In genomic region chr5:36464709-36465661, GRCm38 (mm10) we compare ENCODE assay signal across 8 mouse cellular contexts. TPM values are rescaled to one million over a fixed set of nuclear protein-coding genes. Genes with fewer than 3 reads are reported as not detected.
DNase-seq lines count a peak whose midpoint lies in the region; ATAC-seq and TF ChIP-seq lines count a peak whose summit lies in the region.

Gene Grpel1, plus strand, starts transcription at chr5:36464998.

- H3K9ac ChIP-seq in heart, embryonic 12.5 days = peak within 1 kb of the TSS; percentile 85
- peak within 1 kb of the TSS; percentile 85 for H3K9ac ChIP-seq in kidney, postnatal 0 days (ENCODE audit: low read depth, low read length)
- peak within 1 kb of the TSS; percentile 87 for H3K9ac ChIP-seq in liver, embryonic 11.5 days (ENCODE audit: low read depth, low read length)
- peak within 1 kb of the TSS; percentile 67 for H3K9ac ChIP-seq in stomach, embryonic 14.5 days (replicated peaks; ENCODE audit: low read depth, low read length)

- under 1% methylated on average over 68 of the region's 68 CpGs for WGBS in heart, embryonic 12.5 days
- under 1% methylated on average over 68 of the region's 68 CpGs for WGBS in kidney, postnatal 0 days
- WGBS in liver, embryonic 11.5 days = under 1% methylated on average over 68 of the region's 68 CpGs
- under 1% methylated on average over 68 of the region's 68 CpGs for WGBS in stomach, embryonic 14.5 days

- peak within 1 kb of the TSS; percentile 96 for H3K4me2 ChIP-seq in heart, embryonic 12.5 days
- H3K4me2 ChIP-seq in kidney, postnatal 0 days (ENCODE audit: low read length) = peak within 1 kb of the TSS; percentile 84
- H3K4me2 ChIP-seq in liver, embryonic 11.5 days = peak within 1 kb of the TSS; percentile 87
- peak within 1 kb of the TSS; percentile 98 for H3K4me2 ChIP-seq in stomach, embryonic 14.5 days (replicated peaks; ENCODE audit: low read depth, low read length)

- peaks cover 24% of the 10 kb centered on the region for H3K36me3 ChIP-seq in heart, embryonic 12.5 days
- H3K36me3 ChIP-seq in kidney, postnatal 0 days (ENCODE audit: insufficient read depth, low read length) = peaks cover 9% of the 10 kb centered on the region; the same call in 1 of the 2 replicates
- peaks cover 11% of the 10 kb centered on the region for H3K36me3 ChIP-seq in liver, embryonic 11.5 days (ENCODE audit: control insufficient read depth, insufficient read depth, low read length)
- peaks cover 8% of the 10 kb centered on the region for H3K36me3 ChIP-seq in stomach, embryonic 14.5 days (ENCODE audit: control insufficient read depth, insufficient read depth, low read length)

- peak; percentile 94 for ATAC-seq in erythroid progenitor cell, adult 5-6 weeks (replicated peaks; ENCODE audit: low FRiP score, poor library complexity, severe bottlenecking)
- ATAC-seq in heart, embryonic 12.5 days (ENCODE audit: insufficient number of reproducible peaks, low FRiP score) = peak; percentile 97
- peak; percentile 94 for ATAC-seq in kidney, postnatal 0 days (replicated peaks; ENCODE audit: low FRiP score, low read depth)
- ATAC-seq in liver, embryonic 11.5 days (replicated peaks; ENCODE audit: low FRiP score) = peak; percentile 95
- ATAC-seq in stomach, embryonic 14.5 days (ENCODE audit: insufficient number of reproducible peaks, insufficient read depth, low FRiP score, low read depth) = peak; percentile 95

- DNase-seq in CD4-positive helper T cell, adult 2 months (ENCODE audit: low read depth, low spot score) = peak; percentile 100
- peak; percentile 100 for DNase-seq in brain, embryonic 18.5 days (ENCODE audit: low read depth, low spot score)
- DNase-seq in kidney, postnatal 0 days (ENCODE audit: low spot score) = peak; percentile 100
- DNase-seq in liver, embryonic 11.5 days (ENCODE audit: low spot score) = peak; percentile 96
- peak; percentile 99 for DNase-seq in naive thymus-derived CD4-positive, alpha-beta T cell, adult 2 months (ENCODE audit: low read depth)

- no peak; the same call in 1 of the 2 replicates for TF ChIP-seq CTCF in kidney, postnatal 0 days (IDR thresholded peaks at IDR 0.05; ENCODE audit: low read depth)

- H3K27me3 ChIP-seq in heart, embryonic 12.5 days (replicated peaks) = no peaks in the 10 kb centered on the region
- no peaks in the 10 kb centered on the region for H3K27me3 ChIP-seq in kidney, postnatal 0 days (ENCODE audit: insufficient read depth, low read length)
- no peaks in the 10 kb centered on the region for H3K27me3 ChIP-seq in liver, embryonic 11.5 days (replicated peaks; ENCODE audit: control insufficient read depth, insufficient read depth, low read length)
- H3K27me3 ChIP-seq in stomach, embryonic 14.5 days (ENCODE audit: control insufficient read depth, insufficient read depth, low read length) = no peaks in the 10 kb centered on the region

- no peaks in the 10 kb centered on the region for H3K9me3 ChIP-seq in heart, embryonic 12.5 days (replicated peaks)
- no peaks in the 10 kb centered on the region for H3K9me3 ChIP-seq in kidney, postnatal 0 days (replicated peaks; ENCODE audit: low read length)
- no peaks in the 10 kb centered on the region for H3K9me3 ChIP-seq in liver, embryonic 11.5 days (ENCODE audit: control insufficient read depth, low read length)
- H3K9me3 ChIP-seq in stomach, embryonic 14.5 days (ENCODE audit: control insufficient read depth, low read depth, low read length) = no peaks in the 10 kb centered on the region

- peak within 1 kb of the TSS; percentile 50; the same call in 1 of the 2 replicates for H3K27ac ChIP-seq in heart, embryonic 12.5 days (ENCODE audit: poor library complexity, severe bottlenecking)
- H3K27ac ChIP-seq in kidney, postnatal 0 days = peak within 1 kb of the TSS; percentile 85
- H3K27ac ChIP-seq in liver, embryonic 11.5 days (ENCODE audit: low read depth, low read length) = peak within 1 kb of the TSS; percentile 65
- H3K27ac ChIP-seq in stomach, embryonic 14.5 days (ENCODE audit: low read length) = no peak within 1 kb of the TSS

- peak within 1 kb of the TSS; percentile 74 for H3K4me3 ChIP-seq in heart, embryonic 12.5 days
- H3K4me3 ChIP-seq in kidney, postnatal 0 days (replicated peaks; ENCODE audit: low read depth, low read length) = peak within 1 kb of the TSS; percentile 98
- peak within 1 kb of the TSS; percentile 99 for H3K4me3 ChIP-seq in liver, embryonic 11.5 days (ENCODE audit: low read depth, low read length)
- H3K4me3 ChIP-seq in stomach, embryonic 14.5 days (ENCODE audit: low read depth, low read length) = peak within 1 kb of the TSS; percentile 84

- H3K4me1 ChIP-seq in heart, embryonic 12.5 days (replicated peaks) = peaks cover 38% of the 10 kb centered on the region
- H3K4me1 ChIP-seq in kidney, postnatal 0 days (replicated peaks; ENCODE audit: insufficient read depth, low read length) = peaks cover 12% of the 10 kb centered on the region; the same call in 1 of the 2 replicates
- H3K4me1 ChIP-seq in liver, embryonic 11.5 days (replicated peaks; ENCODE audit: control insufficient read depth, insufficient read depth, low read length) = peaks cover 14% of the 10 kb centered on the region
- peaks cover 11% of the 10 kb centered on the region; the same call in 1 of the 2 replicates for H3K4me1 ChIP-seq in stomach, embryonic 14.5 days (ENCODE audit: control insufficient read depth, insufficient read depth, low read length)

RNA-seq across cellular contexts. Expression of gene Grpel1, which starts in this region (rescaled TPM):
- 11.2 and 13.8 TPM in 2 replicates for total RNA-seq in erythroid progenitor cell, adult 5-6 weeks (2015; ENCODE audit: low replicate concordance)
- 12.8 and 19.0 TPM in 2 replicates for total RNA-seq in erythroid progenitor cell, adult 5-6 weeks (2017; ENCODE audit: low replicate concordance)
- polyA plus RNA-seq in heart, embryonic 12.5 days (2016; fragmentation: Nextera tagmentation; extraction: Ambion mirVana) = 54.9 and 57.4 TPM in 2 replicates
- polyA plus RNA-seq in kidney, postnatal 0 days (2015; fragmentation: Nextera tagmentation; extraction: Ambion mirVana) = 67.5 and 68.0 TPM in 2 replicates
- 74.6 and 79.9 TPM in 2 replicates for polyA plus RNA-seq in liver, embryonic 11.5 days (2014; fragmentation: Nextera tagmentation; extraction: Ambion mirVana)
- polyA plus RNA-seq in stomach, embryonic 14.5 days (2014; fragmentation: Nextera tagmentation; extraction: Ambion mirVana) = 53.1 and 55.3 TPM in 2 replicates
